Mouse (Mus musculus): ENCODE measurements around the gene Pex11b. TPM values are rescaled to one million over a fixed set of nuclear protein-coding genes. Genes with fewer than 3 reads are reported as not detected.
"Not testable (repeated sequence)": the region's sequence is repeated elsewhere in the genome, so short reads cannot be mapped to it uniquely, and the experiment has no call there.

Pex11b gene
- polyA plus RNA-seq, 1 experiment from 2014 or later, result 59.6 TPM

- H3K4me1 ChIP-seq (ENCODE audit: control insufficient read depth, insufficient read depth, low read length), result peaks cover 11% of the 10 kb centered on the region; the same call in 1 of the 2 replicates
- H3K4me2 ChIP-seq (ENCODE audit: low read depth, low read length), result peak overlapping the region; percentile 91
- H3K9ac ChIP-seq (replicated peaks; ENCODE audit: low read depth, low read length), result no peak overlapping the region
- WGBS, result 73% methylated on average over 11 of the region's 11 CpGs
- no peaks in the 10 kb centered on the region for H3K27me3 ChIP-seq (ENCODE audit: control insufficient read depth, insufficient read depth, low read length)
- peak overlapping the region; percentile 90 for H3K4me3 ChIP-seq (ENCODE audit: low read depth, low read length)
- no peak overlapping the region for H3K27ac ChIP-seq (ENCODE audit: low read depth, low read length)
- H3K9me3 ChIP-seq (ENCODE audit: control insufficient read depth, low read length), result no peaks in the 10 kb centered on the region
- peaks cover 21% of the 10 kb centered on the region for H3K36me3 ChIP-seq (ENCODE audit: control insufficient read depth, insufficient read depth, low read length)
- ATAC-seq (ENCODE audit: low read depth), result no peak
These were observed 1.3 kb downstream of the Pex11b start for GRCm38 (mm10) chr3:96636448-96636847.

GRCm38 (mm10) chr3:96639219-96639618 is 4.0 kb downstream of the Pex11b start:
- no peaks in the 10 kb centered on the region for H3K27me3 ChIP-seq (ENCODE audit: control insufficient read depth, insufficient read depth, low read length)
- no peak overlapping the region for H3K4me3 ChIP-seq (ENCODE audit: low read depth, low read length)
- no peak overlapping the region for H3K9ac ChIP-seq (replicated peaks; ENCODE audit: low read depth, low read length)
- no peak overlapping the region for H3K4me2 ChIP-seq (ENCODE audit: low read depth, low read length)
- H3K9me3 ChIP-seq (ENCODE audit: control insufficient read depth, low read length), result no peaks in the 10 kb centered on the region
- no peak overlapping the region for H3K27ac ChIP-seq (ENCODE audit: low read depth, low read length)
- peaks cover 11% of the 10 kb centered on the region; the same call in 1 of the 2 replicates for H3K4me1 ChIP-seq (ENCODE audit: control insufficient read depth, insufficient read depth, low read length)
- peaks cover 17% of the 10 kb centered on the region for H3K36me3 ChIP-seq (ENCODE audit: control insufficient read depth, insufficient read depth, low read length)
- no peak for ATAC-seq (ENCODE audit: low read depth)
- 81% methylated on average over 1 of the region's 1 CpGs for WGBS

GRCm38 (mm10) chr3:96645018-96645649 is 10.0 kb downstream of the Pex11b start, which contains the start of gene Itga10:
Gene Itga10, plus strand, starts transcription at chr3:96645584.
- no peaks in the 10 kb centered on the region for H3K27me3 ChIP-seq (ENCODE audit: control insufficient read depth, insufficient read depth, low read length)
- ATAC-seq (ENCODE audit: low read depth), result no peak
- no peaks in the 10 kb centered on the region for H3K4me1 ChIP-seq (ENCODE audit: control insufficient read depth, insufficient read depth, low read length)
- peaks cover 13% of the 10 kb centered on the region for H3K36me3 ChIP-seq (ENCODE audit: control insufficient read depth, insufficient read depth, low read length)
- no peaks in the 10 kb centered on the region for H3K9me3 ChIP-seq (ENCODE audit: control insufficient read depth, low read length)
- H3K27ac ChIP-seq (ENCODE audit: low read depth, low read length), result no peak within 1 kb of the TSS
- WGBS, result 74% methylated on average over 7 of the region's 7 CpGs
- no peak within 1 kb of the TSS for H3K9ac ChIP-seq (replicated peaks; ENCODE audit: low read depth, low read length)
- H3K4me3 ChIP-seq (ENCODE audit: low read depth, low read length), result no peak within 1 kb of the TSS
- H3K4me2 ChIP-seq (ENCODE audit: low read depth, low read length), result no peak within 1 kb of the TSS

GRCm38 (mm10) chr3:96647365-96647764 is 12.2 kb downstream of the Pex11b start:
- Histone ChIP-seq H3K4me3 (ENCODE audit: low read depth, low read length) (no peak overlapping the region), H3K27me3 (ENCODE audit: control insufficient read depth, insufficient read depth, low read length) (no peaks in the 10 kb centered on the region), H3K27ac (ENCODE audit: low read depth, low read length) (no peak overlapping the region), H3K4me2 (ENCODE audit: low read depth, low read length) (no peak overlapping the region), H3K36me3 (ENCODE audit: control insufficient read depth, insufficient read depth, low read length) (peaks cover 13% of the 10 kb centered on the region), H3K9me3 (ENCODE audit: control insufficient read depth, low read length) (no peaks in the 10 kb centered on the region), H3K9ac (replicated peaks; ENCODE audit: low read depth, low read length) (no peak overlapping the region), H3K4me1 (ENCODE audit: control insufficient read depth, insufficient read depth, low read length) (no peaks in the 10 kb centered on the region)
- WGBS, result 90% methylated on average over 3 of the region's 3 CpGs
- no peak for ATAC-seq (ENCODE audit: low read depth)

GRCm38 (mm10) chr3:96660901-96661300 is 25.7 kb downstream of the Pex11b start:
- Histone ChIP-seq H3K4me3 (ENCODE audit: low read depth, low read length) (no peak overlapping the region), H3K27me3 (ENCODE audit: control insufficient read depth, insufficient read depth, low read length) (no peaks in the 10 kb centered on the region), H3K4me1 (ENCODE audit: control insufficient read depth, insufficient read depth, low read length) (0 out of 2 replicates have a peak, but pooled peaks cover 2% of the 10 kb centered on the region), H3K9me3 (ENCODE audit: control insufficient read depth, low read length) (no peaks in the 10 kb centered on the region), H3K36me3 (ENCODE audit: control insufficient read depth, insufficient read depth, low read length) (no peaks in the 10 kb centered on the region), H3K27ac (ENCODE audit: low read depth, low read length) (no peak overlapping the region), H3K4me2 (ENCODE audit: low read depth, low read length) (no peak overlapping the region), H3K9ac (replicated peaks; ENCODE audit: low read depth, low read length) (no peak overlapping the region)
- WGBS, result 91% methylated on average over 2 of the region's 2 CpGs
- no peak for ATAC-seq (ENCODE audit: low read depth)

- no peaks in the 10 kb centered on the region for H3K27me3 ChIP-seq (ENCODE audit: control insufficient read depth, insufficient read depth, low read length)
- H3K4me3 ChIP-seq (ENCODE audit: low read depth, low read length), result no peak overlapping the region
- ATAC-seq (ENCODE audit: low read depth), result no peak
- 42% methylated on average over 8 of the region's 8 CpGs for WGBS
- H3K4me2 ChIP-seq (ENCODE audit: low read depth, low read length), result peak overlapping the region; percentile 55
- peak overlapping the region; percentile 12; the same call in 1 of the 2 replicates for H3K27ac ChIP-seq (ENCODE audit: low read depth, low read length)
- no peaks in the 10 kb centered on the region for H3K9me3 ChIP-seq (ENCODE audit: control insufficient read depth, low read length)
- 0 out of 2 replicates have a peak, but pooled peaks cover 2% of the 10 kb centered on the region for H3K4me1 ChIP-seq (ENCODE audit: control insufficient read depth, insufficient read depth, low read length)
- H3K36me3 ChIP-seq (ENCODE audit: control insufficient read depth, insufficient read depth, low read length), result no peaks in the 10 kb centered on the region
- H3K9ac ChIP-seq (replicated peaks; ENCODE audit: low read depth, low read length), result 0 out of 2 replicates have a peak overlapping the region, but pooled peaks have one; percentile 3
These were observed 27.6 kb downstream of the Pex11b start for GRCm38 (mm10) chr3:96662731-96663316.

- Histone ChIP-seq H3K36me3 (ENCODE audit: control insufficient read depth, insufficient read depth, low read length) (no peaks in the 10 kb centered on the region), H3K27me3 (ENCODE audit: control insufficient read depth, insufficient read depth, low read length) (no peaks in the 10 kb centered on the region), H3K27ac (ENCODE audit: low read depth, low read length) (peak overlapping the region; percentile 12; the same call in 1 of the 2 replicates), H3K9me3 (ENCODE audit: control insufficient read depth, low read length) (no peaks in the 10 kb centered on the region), H3K4me1 (ENCODE audit: control insufficient read depth, insufficient read depth, low read length) (0 out of 2 replicates have a peak, but pooled peaks cover 2% of the 10 kb centered on the region), H3K9ac (replicated peaks; ENCODE audit: low read depth, low read length) (0 out of 2 replicates have a peak overlapping the region, but pooled peaks have one; percentile 3), H3K4me2 (ENCODE audit: low read depth, low read length) (peak overlapping the region; percentile 55), H3K4me3 (ENCODE audit: low read depth, low read length) (peak overlapping the region; percentile 24; the same call in 1 of the 2 replicates)
- ATAC-seq (ENCODE audit: low read depth), result peak; percentile 80; the same call in 1 of the 2 replicates
- WGBS, result 5% methylated on average over 17 of the region's 18 CpGs
These were observed 28.5 kb downstream of the Pex11b start for GRCm38 (mm10) chr3:96663432-96664239.

GRCm38 (mm10) chr3:96665732-96666363 is 30.7 kb downstream of the Pex11b start:
- H3K4me3 ChIP-seq (ENCODE audit: low read depth, low read length); H3K9ac ChIP-seq (replicated peaks; ENCODE audit: low read depth, low read length); H3K36me3 ChIP-seq (ENCODE audit: control insufficient read depth, insufficient read depth, low read length); H3K27ac ChIP-seq (ENCODE audit: low read depth, low read length); ATAC-seq (ENCODE audit: low read depth); H3K9me3 ChIP-seq (ENCODE audit: control insufficient read depth, low read length); H3K4me1 ChIP-seq (ENCODE audit: control insufficient read depth, insufficient read depth, low read length); H3K27me3 ChIP-seq (ENCODE audit: control insufficient read depth, insufficient read depth, low read length); H3K4me2 ChIP-seq (ENCODE audit: low read depth, low read length): not testable (repeated sequence)
- WGBS, result 84% methylated on average over 7 of the region's 7 CpGs
